Mouse (Mus musculus): ENCODE results near the gene Vps37c. TPM values are rescaled to one million over a fixed set of nuclear protein-coding genes. Genes with fewer than 3 reads are reported as not detected.
A peak's percentile ranks its signal among the peaks of the same experiment; 100 is the strongest.

The Vps37c gene
- polyA plus RNA-seq, 1 experiment from 2014 or later = 28.7 TPM

- no peak overlapping the region for H3K4me2 ChIP-seq
- H3K27ac ChIP-seq (replicated peaks) = no peak overlapping the region
- no peaks in the 10 kb centered on the region for H3K27me3 ChIP-seq (replicated peaks)
- WGBS = 12% methylated on average over 2 of the region's 2 CpGs
- ATAC-seq (ENCODE audit: low FRiP score) = peak; percentile 77
- no peaks in the 10 kb centered on the region for H3K4me1 ChIP-seq
- H3K36me3 ChIP-seq = no peaks in the 10 kb centered on the region
- H3K9me3 ChIP-seq (replicated peaks) = no peaks in the 10 kb centered on the region
- no peak overlapping the region for H3K9ac ChIP-seq (replicated peaks)
- no peak overlapping the region for H3K4me3 ChIP-seq (replicated peaks)
Measured at GRCm38 (mm10) chr19:10665499-10665898, 23.0 kb upstream of the Vps37c start.

GRCm38 (mm10) chr19:10671319-10671718 is 17.2 kb upstream of the Vps37c start:
- no peaks in the 10 kb centered on the region for H3K36me3 ChIP-seq
- H3K4me2 ChIP-seq = no peak overlapping the region
- no peak for ATAC-seq (ENCODE audit: low FRiP score)
- H3K4me3 ChIP-seq (replicated peaks) = no peak overlapping the region
- no peak overlapping the region for H3K27ac ChIP-seq (replicated peaks)
- 93% methylated on average over 4 of the region's 4 CpGs for WGBS
- H3K4me1 ChIP-seq = no peaks in the 10 kb centered on the region
- H3K27me3 ChIP-seq (replicated peaks) = no peaks in the 10 kb centered on the region
- H3K9me3 ChIP-seq (replicated peaks) = no peaks in the 10 kb centered on the region
- no peak overlapping the region for H3K9ac ChIP-seq (replicated peaks)

- no peaks in the 10 kb centered on the region for H3K27me3 ChIP-seq (replicated peaks)
- no peak overlapping the region for H3K4me3 ChIP-seq (replicated peaks)
- ATAC-seq (ENCODE audit: low FRiP score) = no peak
- H3K4me2 ChIP-seq = no peak overlapping the region
- H3K9ac ChIP-seq (replicated peaks) = no peak overlapping the region
- H3K36me3 ChIP-seq = no peaks in the 10 kb centered on the region
- no peaks in the 10 kb centered on the region for H3K9me3 ChIP-seq (replicated peaks)
- H3K4me1 ChIP-seq = no peaks in the 10 kb centered on the region
- 49% methylated on average over 9 of the region's 9 CpGs for WGBS
- H3K27ac ChIP-seq (replicated peaks) = no peak overlapping the region
Measured at GRCm38 (mm10) chr19:10671854-10672417, 16.6 kb upstream of the Vps37c start.

- H3K9me3 ChIP-seq (replicated peaks) = no peaks in the 10 kb centered on the region
- no peaks in the 10 kb centered on the region for H3K27me3 ChIP-seq (replicated peaks)
- H3K4me3 ChIP-seq (replicated peaks) = no peak overlapping the region
- H3K36me3 ChIP-seq = no peaks in the 10 kb centered on the region
- H3K4me2 ChIP-seq = no peak overlapping the region
- ATAC-seq (ENCODE audit: low FRiP score) = no peak
- no peak overlapping the region for H3K9ac ChIP-seq (replicated peaks)
- H3K27ac ChIP-seq (replicated peaks) = no peak overlapping the region
- no peaks in the 10 kb centered on the region for H3K4me1 ChIP-seq
- 43% methylated on average over 1 of the region's 1 CpGs for WGBS
Measured at GRCm38 (mm10) chr19:10673275-10673674, 15.3 kb upstream of the Vps37c start.

GRCm38 (mm10) chr19:10676656-10677055 is 11.9 kb upstream of the Vps37c start:
- Histone ChIP-seq H3K27ac (replicated peaks) (no peak overlapping the region), H3K9me3 (replicated peaks) (no peaks in the 10 kb centered on the region)

GRCm38 (mm10) chr19:10677915-10678771 is 10.4 kb upstream of the Vps37c start, which contains the start of gene Pga5:
Gene Pga5 (minus strand): TSS chr19:10678071.
- Histone ChIP-seq H3K4me3 (replicated peaks) (no peak within 1 kb of the TSS), H3K4me1 (peaks cover 5% of the 10 kb centered on the region; the same call in 1 of the 2 replicates), H3K27ac (replicated peaks) (no peak within 1 kb of the TSS), H3K9me3 (replicated peaks) (no peaks in the 10 kb centered on the region), H3K4me2 (no peak within 1 kb of the TSS), H3K36me3 (no peaks in the 10 kb centered on the region), H3K27me3 (replicated peaks) (no peaks in the 10 kb centered on the region), H3K9ac (replicated peaks) (no peak within 1 kb of the TSS)
- 46% methylated on average over 6 of the region's 6 CpGs for WGBS
- ATAC-seq (ENCODE audit: low FRiP score) = 0 out of 2 replicates have a peak, but pooled peaks have one; percentile 69

More at GRCm38 (mm10) chr19:10676656-10677055, 11.9 kb upstream of the Vps37c start:
- no peaks in the 10 kb centered on the region for H3K27me3 ChIP-seq (replicated peaks)
- no peak overlapping the region for H3K4me2 ChIP-seq
- no peak overlapping the region for H3K4me3 ChIP-seq (replicated peaks)
- 78% methylated on average over 16 of the region's 16 CpGs for WGBS
- no peaks in the 10 kb centered on the region for H3K36me3 ChIP-seq
- no peak overlapping the region for H3K9ac ChIP-seq (replicated peaks)
- H3K4me1 ChIP-seq = peaks cover 5% of the 10 kb centered on the region; the same call in 1 of the 2 replicates
- ATAC-seq (ENCODE audit: low FRiP score) = no peak

- ATAC-seq (ENCODE audit: low FRiP score) = 0 out of 2 replicates have a peak, but pooled peaks have one; percentile 33
- Histone ChIP-seq H3K4me1 (peaks cover 5% of the 10 kb centered on the region; the same call in 1 of the 2 replicates), H3K9ac (replicated peaks) (no peak overlapping the region), H3K27me3 (replicated peaks) (no peaks in the 10 kb centered on the region), H3K4me3 (replicated peaks) (no peak overlapping the region), H3K36me3 (no peaks in the 10 kb centered on the region), H3K4me2 (no peak overlapping the region), H3K27ac (replicated peaks) (no peak overlapping the region), H3K9me3 (replicated peaks) (no peaks in the 10 kb centered on the region)
- WGBS = 53% methylated on average over 1 of the region's 1 CpGs
Measured at GRCm38 (mm10) chr19:10678772-10679067, 9.8 kb upstream of the Vps37c start.

GRCm38 (mm10) chr19:10681571-10681970 is 7.0 kb upstream of the Vps37c start:
- H3K4me2 ChIP-seq = no peak overlapping the region
- H3K9ac ChIP-seq (replicated peaks) = no peak overlapping the region
- H3K27ac ChIP-seq (replicated peaks) = no peak overlapping the region
- H3K4me3 ChIP-seq (replicated peaks) = no peak overlapping the region
- H3K9me3 ChIP-seq (replicated peaks) = no peaks in the 10 kb centered on the region
- no peaks in the 10 kb centered on the region for H3K36me3 ChIP-seq
- ATAC-seq (ENCODE audit: low FRiP score) = no peak
- WGBS = 72% methylated on average over 4 of the region's 4 CpGs
- H3K4me1 ChIP-seq = peaks cover 5% of the 10 kb centered on the region; the same call in 1 of the 2 replicates
- H3K27me3 ChIP-seq (replicated peaks) = no peaks in the 10 kb centered on the region

- Histone ChIP-seq H3K27me3 (replicated peaks) (no peaks in the 10 kb centered on the region), H3K36me3 (no peaks in the 10 kb centered on the region), H3K27ac (replicated peaks) (no peak overlapping the region), H3K4me2 (no peak overlapping the region), H3K9me3 (replicated peaks) (no peaks in the 10 kb centered on the region), H3K9ac (replicated peaks) (no peak overlapping the region), H3K4me1 (peaks cover 16% of the 10 kb centered on the region), H3K4me3 (replicated peaks) (no peak overlapping the region)
- WGBS = 90% methylated on average over 9 of the region's 9 CpGs
- no peak for ATAC-seq (ENCODE audit: low FRiP score)
Measured at GRCm38 (mm10) chr19:10685081-10685480, 3.5 kb upstream of the Vps37c start.

- Histone ChIP-seq H3K27me3 (replicated peaks) (no peaks in the 10 kb centered on the region), H3K4me1 (peaks cover 23% of the 10 kb centered on the region), H3K4me3 (replicated peaks) (no peak overlapping the region), H3K36me3 (no peaks in the 10 kb centered on the region), H3K9me3 (replicated peaks) (no peaks in the 10 kb centered on the region), H3K4me2 (no peak overlapping the region), H3K27ac (replicated peaks) (no peak overlapping the region), H3K9ac (replicated peaks) (no peak overlapping the region)
- 86% methylated on average over 2 of the region's 2 CpGs for WGBS
- ATAC-seq (ENCODE audit: low FRiP score) = no peak
Measured at GRCm38 (mm10) chr19:10685727-10686126, 2.8 kb upstream of the Vps37c start.

GRCm38 (mm10) chr19:10689470-10690166 is 1.1 kb downstream of the Vps37c start:
- 44% methylated on average over 5 of the region's 5 CpGs for WGBS
- 0 out of 2 replicates have a peak, but pooled peaks have one; percentile 1 for ATAC-seq (ENCODE audit: low FRiP score)

More at GRCm38 (mm10) chr19:10689470-10690166, 1.1 kb downstream of the Vps37c start:
- peak overlapping the region; percentile 97 for H3K27ac ChIP-seq (replicated peaks)
- peaks cover 38% of the 10 kb centered on the region for H3K4me1 ChIP-seq
- H3K27me3 ChIP-seq (replicated peaks) = no peaks in the 10 kb centered on the region
- peak overlapping the region; percentile 68 for H3K9ac ChIP-seq (replicated peaks)
- peak overlapping the region; percentile 66 for H3K4me2 ChIP-seq
- no peaks in the 10 kb centered on the region for H3K36me3 ChIP-seq
- peak overlapping the region; percentile 75 for H3K4me3 ChIP-seq (replicated peaks)
- H3K9me3 ChIP-seq (replicated peaks) = no peaks in the 10 kb centered on the region
